Mouse (Mus musculus): ENCODE data around the gene Cnn3. TPM values are rescaled to one million over a fixed set of nuclear protein-coding genes. Genes with fewer than 3 reads are reported as not detected.

Cnn3 gene
- polyA plus RNA-seq, 1 experiment from 2014 or later = 567 TPM

DNA sequence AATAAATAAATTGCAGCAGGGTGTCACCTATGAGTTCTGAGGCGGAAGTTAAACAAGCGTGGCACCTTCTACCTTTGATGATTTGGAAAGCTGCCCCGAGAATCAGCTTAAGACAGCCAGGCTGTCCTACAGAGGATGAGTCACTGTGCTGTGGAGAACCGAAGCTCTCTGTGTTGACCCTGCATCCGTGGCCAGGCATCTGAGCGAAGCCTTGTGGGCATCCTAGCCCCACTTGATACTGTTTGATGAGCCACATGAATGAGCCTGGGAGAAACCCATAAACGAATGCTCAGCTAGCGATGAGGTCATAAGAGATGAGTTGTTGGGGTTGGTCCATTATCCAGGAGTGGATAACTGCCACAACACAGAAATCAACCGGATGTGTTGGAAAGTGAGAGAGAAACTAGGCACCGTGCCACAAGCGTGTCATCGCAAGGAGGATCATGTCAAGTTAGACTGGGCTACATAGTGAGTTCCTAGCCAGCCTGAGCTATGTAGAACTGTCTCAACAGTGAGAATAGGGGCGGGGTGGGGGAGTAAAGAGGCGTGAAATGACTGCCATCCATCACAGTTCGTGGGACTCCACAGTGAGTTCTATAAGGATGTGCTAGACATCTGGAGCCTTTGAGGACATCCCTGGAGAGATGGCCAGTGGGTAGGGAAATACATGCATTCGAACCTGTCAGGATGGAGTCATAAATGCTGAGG, 30.6 kb upstream of the Cnn3 start:
- ATAC-seq (replicated peaks; ENCODE audit: low FRiP score, low TSS enrichment, low read depth) (peak; percentile 43; the same call in 1 of the 2 replicates), DNase-seq (ENCODE audit: low spot score) (no peak)
- no peak overlapping the region for H3K4me3 ChIP-seq (ENCODE audit: low read depth, low read length)
- no peaks in the 10 kb centered on the region for H3K36me3 ChIP-seq (ENCODE audit: control insufficient read depth, insufficient read depth, low read length)
- no peaks in the 10 kb centered on the region for H3K27me3 ChIP-seq (replicated peaks; ENCODE audit: control insufficient read depth, insufficient read depth, low read length)
- no peak overlapping the region for H3K4me2 ChIP-seq (ENCODE audit: low read length)
- no peak overlapping the region for H3K27ac ChIP-seq (ENCODE audit: low read depth)
- WGBS = 67% methylated on average over 16 of the region's 16 CpGs
- H3K4me1 ChIP-seq (replicated peaks; ENCODE audit: control insufficient read depth, insufficient read depth, low read length) = peaks cover 4% of the 10 kb centered on the region; the same call in 1 of the 2 replicates
- no peak overlapping the region for H3K9ac ChIP-seq (ENCODE audit: low read length)
- H3K9me3 ChIP-seq (ENCODE audit: control insufficient read depth, low read length) = no peaks in the 10 kb centered on the region

- Histone ChIP-seq H3K27me3 (replicated peaks; ENCODE audit: control insufficient read depth, insufficient read depth, low read length) (no peaks in the 10 kb centered on the region), H3K27ac (ENCODE audit: low read depth) (no peak overlapping the region), H3K9ac (ENCODE audit: low read length) (no peak overlapping the region), H3K36me3 (ENCODE audit: control insufficient read depth, insufficient read depth, low read length) (no peaks in the 10 kb centered on the region), H3K4me3 (ENCODE audit: low read depth, low read length) (no peak overlapping the region), H3K9me3 (ENCODE audit: control insufficient read depth, low read length) (no peaks in the 10 kb centered on the region), H3K4me1 (replicated peaks; ENCODE audit: control insufficient read depth, insufficient read depth, low read length) (peaks cover 4% of the 10 kb centered on the region; the same call in 1 of the 2 replicates), H3K4me2 (ENCODE audit: low read length) (no peak overlapping the region)
- 71% methylated on average over 7 of the region's 7 CpGs for WGBS
- ATAC-seq (replicated peaks; ENCODE audit: low FRiP score, low TSS enrichment, low read depth) = no peak
- DNase-seq (ENCODE audit: low spot score) = no peak
These were observed 29.7 kb upstream of the Cnn3 start for GRCm38 (mm10) chr3:121396561-121396960.

DNA sequence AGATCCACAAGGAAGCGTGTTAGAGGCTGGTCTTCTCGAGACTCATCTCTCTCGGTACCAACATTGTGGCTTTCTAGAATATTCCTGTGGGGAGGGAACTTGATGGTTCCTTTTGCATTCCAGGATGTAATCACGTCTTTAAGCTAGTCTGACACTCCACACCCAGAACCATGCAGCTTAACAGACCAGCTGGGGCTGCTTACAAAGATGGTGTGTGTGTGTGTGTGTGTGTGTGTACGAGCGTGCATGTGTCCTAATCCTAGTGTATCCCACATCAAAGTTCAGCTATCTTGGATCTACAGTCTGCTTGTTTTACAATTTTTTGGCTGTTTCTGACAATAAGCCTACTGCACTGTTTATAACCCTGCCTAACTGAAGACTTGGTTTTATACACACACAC, 29.3 kb upstream of the Cnn3 start:
- no peaks in the 10 kb centered on the region for H3K27me3 ChIP-seq (replicated peaks; ENCODE audit: control insufficient read depth, insufficient read depth, low read length)
- no peak for ATAC-seq (replicated peaks; ENCODE audit: low FRiP score, low TSS enrichment, low read depth)
- no peak for DNase-seq (ENCODE audit: low spot score)
- no peak overlapping the region for H3K4me2 ChIP-seq (ENCODE audit: low read length)
- H3K27ac ChIP-seq (ENCODE audit: low read depth) = no peak overlapping the region
- WGBS = 64% methylated on average over 6 of the region's 6 CpGs
- H3K4me3 ChIP-seq (ENCODE audit: low read depth, low read length) = no peak overlapping the region
- peaks cover 4% of the 10 kb centered on the region; the same call in 1 of the 2 replicates for H3K4me1 ChIP-seq (replicated peaks; ENCODE audit: control insufficient read depth, insufficient read depth, low read length)
- H3K9ac ChIP-seq (ENCODE audit: low read length) = no peak overlapping the region
- H3K9me3 ChIP-seq (ENCODE audit: control insufficient read depth, low read length) = no peaks in the 10 kb centered on the region
- H3K36me3 ChIP-seq (ENCODE audit: control insufficient read depth, insufficient read depth, low read length) = no peaks in the 10 kb centered on the region

GRCm38 (mm10) chr3:121401384-121401783, 24.9 kb upstream of the Cnn3 start:
- ATAC-seq (replicated peaks; ENCODE audit: low FRiP score, low TSS enrichment, low read depth) (peak; percentile 54; the same call in 1 of the 2 replicates), DNase-seq (ENCODE audit: low spot score) (no peak)
- Histone ChIP-seq H3K4me3 (ENCODE audit: low read depth, low read length) (no peak overlapping the region), H3K36me3 (ENCODE audit: control insufficient read depth, insufficient read depth, low read length) (no peaks in the 10 kb centered on the region), H3K27me3 (replicated peaks; ENCODE audit: control insufficient read depth, insufficient read depth, low read length) (no peaks in the 10 kb centered on the region), H3K4me2 (ENCODE audit: low read length) (no peak overlapping the region), H3K9me3 (ENCODE audit: control insufficient read depth, low read length) (no peaks in the 10 kb centered on the region), H3K9ac (ENCODE audit: low read length) (no peak overlapping the region), H3K27ac (ENCODE audit: low read depth) (no peak overlapping the region), H3K4me1 (replicated peaks; ENCODE audit: control insufficient read depth, insufficient read depth, low read length) (no peaks in the 10 kb centered on the region; the same call in 1 of the 2 replicates)
- 58% methylated on average over 4 of the region's 4 CpGs for WGBS

DNA sequence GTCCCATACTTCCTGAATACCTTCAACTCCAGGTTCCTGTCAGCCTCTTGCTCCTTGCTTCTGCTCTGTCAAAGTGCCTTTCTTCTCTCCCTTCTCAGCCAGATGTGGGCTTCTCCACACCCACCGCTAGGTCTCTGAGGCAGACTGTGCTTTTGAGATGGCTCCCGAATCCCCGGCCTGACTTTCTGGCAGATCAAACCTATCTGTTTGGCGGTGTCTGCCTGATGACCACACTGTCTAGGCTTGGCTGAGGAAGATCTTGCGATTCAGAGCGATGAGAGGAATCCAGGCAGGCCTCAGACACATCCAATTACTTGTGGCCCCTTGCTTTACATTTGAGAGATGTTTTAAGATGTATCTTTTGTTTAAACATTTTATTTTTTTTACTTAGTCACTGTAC, 24.2 kb upstream of the Cnn3 start:
- Histone ChIP-seq H3K27me3 (replicated peaks; ENCODE audit: control insufficient read depth, insufficient read depth, low read length) (no peaks in the 10 kb centered on the region), H3K4me2 (ENCODE audit: low read length) (no peak overlapping the region), H3K36me3 (ENCODE audit: control insufficient read depth, insufficient read depth, low read length) (no peaks in the 10 kb centered on the region), H3K4me1 (replicated peaks; ENCODE audit: control insufficient read depth, insufficient read depth, low read length) (no peaks in the 10 kb centered on the region; the same call in 1 of the 2 replicates), H3K9ac (ENCODE audit: low read length) (no peak overlapping the region), H3K4me3 (ENCODE audit: low read depth, low read length) (no peak overlapping the region), H3K9me3 (ENCODE audit: control insufficient read depth, low read length) (no peaks in the 10 kb centered on the region), H3K27ac (ENCODE audit: low read depth) (no peak overlapping the region)
- no peak for DNase-seq (ENCODE audit: low spot score)
- WGBS = 88% methylated on average over 6 of the region's 6 CpGs
- ATAC-seq (replicated peaks; ENCODE audit: low FRiP score, low TSS enrichment, low read depth) = no peak

DNA sequence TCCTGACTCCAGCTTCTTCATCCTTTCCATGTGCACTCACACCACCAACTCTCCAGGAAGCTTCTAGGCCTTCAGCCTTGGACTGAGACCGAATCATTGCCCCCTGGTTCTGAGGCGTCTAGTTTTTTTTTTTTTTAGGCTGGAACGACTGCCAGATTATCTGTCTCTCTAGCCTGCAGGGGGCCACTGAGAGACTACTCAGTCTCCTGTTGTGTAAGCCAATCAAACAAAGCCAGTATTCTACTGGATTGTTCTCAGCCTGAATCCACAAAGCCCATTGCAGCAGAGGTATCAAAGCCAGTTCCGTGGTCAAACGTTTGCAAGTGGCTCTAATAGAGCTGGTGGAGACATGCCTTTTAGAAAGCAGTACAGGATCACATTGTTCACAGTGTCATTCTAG, 22.8 kb upstream of the Cnn3 start:
- Histone ChIP-seq H3K36me3 (ENCODE audit: control insufficient read depth, insufficient read depth, low read length) (no peaks in the 10 kb centered on the region), H3K4me1 (replicated peaks; ENCODE audit: control insufficient read depth, insufficient read depth, low read length) (no peaks in the 10 kb centered on the region; the same call in 1 of the 2 replicates), H3K27me3 (replicated peaks; ENCODE audit: control insufficient read depth, insufficient read depth, low read length) (no peaks in the 10 kb centered on the region), H3K4me2 (ENCODE audit: low read length) (no peak overlapping the region), H3K27ac (ENCODE audit: low read depth) (no peak overlapping the region), H3K9ac (ENCODE audit: low read length) (no peak overlapping the region), H3K4me3 (ENCODE audit: low read depth, low read length) (no peak overlapping the region), H3K9me3 (ENCODE audit: control insufficient read depth, low read length) (no peaks in the 10 kb centered on the region)
- DNase-seq (ENCODE audit: low spot score) (no peak), ATAC-seq (replicated peaks; ENCODE audit: low FRiP score, low TSS enrichment, low read depth) (no peak)
- 60% methylated on average over 5 of the region's 5 CpGs for WGBS

DNA sequence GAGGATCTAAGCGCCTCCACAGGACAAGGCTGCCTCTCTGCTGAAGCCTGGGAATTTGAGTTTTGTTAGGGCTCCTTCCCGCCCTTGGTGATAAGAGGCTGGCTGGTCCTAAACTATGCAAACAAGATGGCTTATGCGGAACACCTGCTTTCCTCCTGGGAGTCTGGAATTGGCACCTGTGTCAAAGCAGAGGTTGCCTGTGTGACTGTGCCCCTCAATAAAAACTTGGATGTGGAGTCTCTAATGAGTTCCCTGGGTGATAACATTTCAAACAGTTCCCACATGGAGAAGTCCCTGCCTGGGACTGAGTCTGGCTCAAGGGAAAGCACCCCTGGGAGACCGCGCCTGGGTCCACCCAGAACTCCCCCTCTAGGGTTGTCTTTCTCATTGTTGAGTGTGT, 21.2 kb upstream of the Cnn3 start:
- no peaks in the 10 kb centered on the region for H3K36me3 ChIP-seq (ENCODE audit: control insufficient read depth, insufficient read depth, low read length)
- DNase-seq (ENCODE audit: low spot score) (no peak), ATAC-seq (replicated peaks; ENCODE audit: low FRiP score, low TSS enrichment, low read depth) (peak; percentile 17; the same call in 1 of the 2 replicates)
- H3K9ac ChIP-seq (ENCODE audit: low read length) = no peak overlapping the region
- H3K9me3 ChIP-seq (ENCODE audit: control insufficient read depth, low read length) = no peaks in the 10 kb centered on the region
- H3K27me3 ChIP-seq (replicated peaks; ENCODE audit: control insufficient read depth, insufficient read depth, low read length) = no peaks in the 10 kb centered on the region
- H3K4me2 ChIP-seq (ENCODE audit: low read length) = no peak overlapping the region
- WGBS = 66% methylated on average over 5 of the region's 5 CpGs
- H3K27ac ChIP-seq (ENCODE audit: low read depth) = no peak overlapping the region
- no peak overlapping the region for H3K4me3 ChIP-seq (ENCODE audit: low read depth, low read length)
- no peaks in the 10 kb centered on the region; the same call in 1 of the 2 replicates for H3K4me1 ChIP-seq (replicated peaks; ENCODE audit: control insufficient read depth, insufficient read depth, low read length)

DNA sequence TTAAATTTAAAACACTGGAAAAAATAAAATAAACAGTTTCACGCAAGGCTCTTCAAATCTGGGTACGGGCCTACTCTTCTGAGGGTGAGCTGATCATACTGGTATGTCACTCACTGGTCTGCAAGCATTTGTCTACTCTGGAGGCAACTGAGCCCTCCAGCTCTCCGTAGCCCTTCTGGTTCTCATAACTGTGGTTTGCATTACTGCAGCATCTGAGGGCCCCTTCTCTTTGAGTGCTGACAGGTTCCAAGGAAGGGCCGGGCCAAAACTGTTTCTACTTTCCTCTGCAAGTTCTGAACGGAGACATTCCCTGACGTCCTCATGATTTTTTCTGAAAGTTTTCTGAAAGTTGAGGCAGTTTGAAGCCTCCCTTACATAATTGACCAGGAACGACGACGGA, 18.9 kb upstream of the Cnn3 start:
- Histone ChIP-seq H3K27me3 (replicated peaks; ENCODE audit: control insufficient read depth, insufficient read depth, low read length) (no peaks in the 10 kb centered on the region), H3K4me2 (ENCODE audit: low read length) (no peak overlapping the region), H3K4me3 (ENCODE audit: low read depth, low read length) (no peak overlapping the region), H3K9ac (ENCODE audit: low read length) (no peak overlapping the region), H3K27ac (ENCODE audit: low read depth) (no peak overlapping the region), H3K4me1 (replicated peaks; ENCODE audit: control insufficient read depth, insufficient read depth, low read length) (no peaks in the 10 kb centered on the region), H3K36me3 (ENCODE audit: control insufficient read depth, insufficient read depth, low read length) (no peaks in the 10 kb centered on the region), H3K9me3 (ENCODE audit: control insufficient read depth, low read length) (no peaks in the 10 kb centered on the region)
- 62% methylated on average over 9 of the region's 9 CpGs for WGBS
- peak; percentile 50 for DNase-seq (ENCODE audit: low spot score)
- no peak for ATAC-seq (replicated peaks; ENCODE audit: low FRiP score, low TSS enrichment, low read depth)

GRCm38 (mm10) chr3:121408386-121408785, 17.9 kb upstream of the Cnn3 start:
- no peak for ATAC-seq (replicated peaks; ENCODE audit: low FRiP score, low TSS enrichment, low read depth)
- Histone ChIP-seq H3K4me3 (ENCODE audit: low read depth, low read length) (no peak overlapping the region), H3K27me3 (replicated peaks; ENCODE audit: control insufficient read depth, insufficient read depth, low read length) (no peaks in the 10 kb centered on the region), H3K9me3 (ENCODE audit: control insufficient read depth, low read length) (no peaks in the 10 kb centered on the region), H3K4me2 (ENCODE audit: low read length) (no peak overlapping the region), H3K4me1 (replicated peaks; ENCODE audit: control insufficient read depth, insufficient read depth, low read length) (no peaks in the 10 kb centered on the region), H3K9ac (ENCODE audit: low read length) (no peak overlapping the region), H3K27ac (ENCODE audit: low read depth) (no peak overlapping the region), H3K36me3 (ENCODE audit: control insufficient read depth, insufficient read depth, low read length) (no peaks in the 10 kb centered on the region)
- DNase-seq (ENCODE audit: low spot score) = no peak
- 91% methylated on average over 3 of the region's 3 CpGs for WGBS

Measured in intestine, embryonic 14.5 days (tissue).